Mouse (Mus musculus): ENCODE results near the gene Cirbp. TPM values are rescaled to one million over a fixed set of nuclear protein-coding genes. Genes with fewer than 3 reads are reported as not detected.

Gene Cirbp
- total and polyA plus RNA-seq, 2 experiments from 2014 or later = 424 to 834 TPM

- no peak for ATAC-seq
- peaks cover 6% of the 10 kb centered on the region; the same call in 1 of the 2 replicates for H3K4me1 ChIP-seq (ENCODE audit: insufficient read depth)
- DNase-seq = no peak
- no peak for TF ChIP-seq CTCF (IDR thresholded peaks at IDR 0.05; ENCODE audit: low read depth)
- no peak overlapping the region for H3K4me2 ChIP-seq (ENCODE audit: low read depth)
- H3K9ac ChIP-seq = no peak overlapping the region
- H3K4me3 ChIP-seq (ENCODE audit: low read depth, low read length) = no peak overlapping the region
- H3K27ac ChIP-seq (ENCODE audit: low read depth, low read length) = no peak overlapping the region
- 85% methylated on average over 4 of the region's 4 CpGs for WGBS
- peaks cover 18% of the 10 kb centered on the region for H3K36me3 ChIP-seq (ENCODE audit: insufficient read depth)
- H3K27me3 ChIP-seq (ENCODE audit: insufficient read depth, low read length) = no peaks in the 10 kb centered on the region
- H3K9me3 ChIP-seq (ENCODE audit: low read length) = no peaks in the 10 kb centered on the region
Measured at GRCm38 (mm10) chr10:80146568-80147011, 19.2 kb upstream of the Cirbp start.

DNA sequence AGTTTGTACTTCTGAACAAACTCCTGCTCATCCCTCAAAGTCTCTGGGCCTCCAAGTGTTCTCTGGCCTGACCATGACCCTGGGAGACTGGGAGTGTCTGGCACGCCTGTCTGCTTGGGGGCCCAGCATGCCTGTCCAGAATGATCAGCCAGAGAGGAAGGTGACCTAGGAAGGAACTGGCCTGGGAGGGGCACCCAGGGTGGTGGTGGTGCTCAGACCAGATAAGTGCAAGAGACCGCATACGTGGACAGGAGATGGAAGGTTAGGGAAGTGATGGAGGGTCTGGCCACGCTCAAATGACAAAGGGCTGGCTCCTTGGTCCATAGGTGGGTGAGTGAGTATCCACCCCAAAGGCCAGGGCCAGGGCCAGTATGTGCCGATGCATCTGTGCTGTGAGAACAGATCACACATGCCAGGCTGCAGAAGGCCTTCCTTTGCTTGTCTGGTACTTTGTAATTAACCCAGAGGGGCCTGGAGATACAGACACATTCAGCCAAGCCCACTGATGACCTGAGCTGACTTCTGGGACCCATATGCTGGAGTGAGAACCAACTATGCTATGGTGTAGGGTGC lies 18.6 kb upstream of the Cirbp start:
- Histone ChIP-seq H3K4me1 (ENCODE audit: insufficient read depth) (peaks cover 13% of the 10 kb centered on the region; the same call in 1 of the 2 replicates), H3K27ac (ENCODE audit: low read depth, low read length) (peak overlapping the region; percentile 100; the same call in 1 of the 2 replicates), H3K9me3 (ENCODE audit: low read length) (no peaks in the 10 kb centered on the region), H3K4me3 (ENCODE audit: low read depth, low read length) (no peak overlapping the region), H3K27me3 (ENCODE audit: insufficient read depth, low read length) (no peaks in the 10 kb centered on the region), H3K9ac (peak overlapping the region; percentile 99; the same call in 1 of the 2 replicates), H3K36me3 (ENCODE audit: insufficient read depth) (peaks cover 18% of the 10 kb centered on the region), H3K4me2 (ENCODE audit: low read depth) (peak overlapping the region; percentile 95)
- no peak for DNase-seq
- no peak for ATAC-seq
- WGBS = 67% methylated on average over 5 of the region's 5 CpGs
- no peak for TF ChIP-seq CTCF (IDR thresholded peaks at IDR 0.05; ENCODE audit: low read depth)

GRCm38 (mm10) chr10:80147719-80148601 lies 17.8 kb upstream of the Cirbp start, which contains the start of gene Midn:
Midn (plus strand) TSS chr10:80148272.
- peak; percentile 3; the same call in 1 of the 2 replicates for ATAC-seq
- peak within 1 kb of the TSS; percentile 98 for H3K4me3 ChIP-seq (ENCODE audit: low read depth, low read length)
- under 1% methylated on average over 35 of the region's 42 CpGs for whole genome bisulfite sequencing
- peak; percentile 74 for TF ChIP-seq CTCF (IDR thresholded peaks at IDR 0.05; ENCODE audit: low read depth)
- peak within 1 kb of the TSS; percentile 95 for H3K4me2 ChIP-seq (ENCODE audit: low read depth)
- peak; percentile 81 for DNase-seq
- peak within 1 kb of the TSS; percentile 100 for H3K27ac ChIP-seq (ENCODE audit: low read depth, low read length)
- H3K36me3 ChIP-seq (ENCODE audit: insufficient read depth) = peaks cover 21% of the 10 kb centered on the region
- H3K27me3 ChIP-seq (ENCODE audit: insufficient read depth, low read length) = no peaks in the 10 kb centered on the region
- peak within 1 kb of the TSS; percentile 99 for H3K9ac ChIP-seq
- peaks cover 17% of the 10 kb centered on the region for H3K4me1 ChIP-seq (ENCODE audit: insufficient read depth)
- H3K9me3 ChIP-seq (ENCODE audit: low read length) = no peaks in the 10 kb centered on the region

- DNase-seq = peak; percentile 97
- H3K27me3 ChIP-seq (ENCODE audit: insufficient read depth, low read length) = no peaks in the 10 kb centered on the region
- H3K9me3 ChIP-seq (ENCODE audit: low read length) = no peaks in the 10 kb centered on the region
- H3K4me1 ChIP-seq (ENCODE audit: insufficient read depth) = peaks cover 18% of the 10 kb centered on the region
- WGBS = 2% methylated on average over 55 of the region's 57 CpGs
- peak overlapping the region; percentile 99 for H3K9ac ChIP-seq
- H3K27ac ChIP-seq (ENCODE audit: low read depth, low read length) = peak overlapping the region; percentile 100
- peak overlapping the region; percentile 95 for H3K4me2 ChIP-seq (ENCODE audit: low read depth)
- peak overlapping the region; percentile 98 for H3K4me3 ChIP-seq (ENCODE audit: low read depth, low read length)
- peak; percentile 62 for ATAC-seq
- peaks cover 25% of the 10 kb centered on the region for H3K36me3 ChIP-seq (ENCODE audit: insufficient read depth)
- peak; percentile 75 for TF ChIP-seq CTCF (IDR thresholded peaks at IDR 0.05; ENCODE audit: low read depth)
Measured at GRCm38 (mm10) chr10:80148610-80149290, 17.0 kb upstream of the Cirbp start.

GRCm38 (mm10) chr10:80149291-80150225 lies 16.2 kb upstream of the Cirbp start:
- WGBS = 2% methylated on average over 88 of the region's 88 CpGs
- H3K9ac ChIP-seq = peak overlapping the region; percentile 100
- peaks cover 18% of the 10 kb centered on the region for H3K4me1 ChIP-seq (ENCODE audit: insufficient read depth)
- no peak for TF ChIP-seq CTCF (IDR thresholded peaks at IDR 0.05; ENCODE audit: low read depth)
- H3K4me2 ChIP-seq (ENCODE audit: low read depth) = peak overlapping the region; percentile 95
- peaks cover 27% of the 10 kb centered on the region for H3K36me3 ChIP-seq (ENCODE audit: insufficient read depth)
- peak; percentile 99 for DNase-seq
- H3K4me3 ChIP-seq (ENCODE audit: low read depth, low read length) = peak overlapping the region; percentile 98
- ATAC-seq = peak; percentile 84
- no peaks in the 10 kb centered on the region for H3K9me3 ChIP-seq (ENCODE audit: low read length)
- no peaks in the 10 kb centered on the region for H3K27me3 ChIP-seq (ENCODE audit: insufficient read depth, low read length)
- H3K27ac ChIP-seq (ENCODE audit: low read depth, low read length) = peak overlapping the region; percentile 100

All from forebrain, postnatal 0 days (tissue).